Mouse (Mus musculus): ENCODE measurements around the gene Rubcn. TPM values are rescaled to one million over a fixed set of nuclear protein-coding genes. Genes with fewer than 3 reads are reported as not detected.
"Not testable (repeated sequence)": the region's sequence is repeated elsewhere in the genome, so short reads cannot be mapped to it uniquely, and the experiment has no call there.

The Rubcn gene
- total RNA-seq (2021) = 10 to 100 TPM; 24.1 to 35.3 TPM
- long read RNA-seq, experiment 1, full-length matches to known transcripts = 3 of 14 reads
- long read RNA-seq, experiment 1, partial matches to known transcripts = 5 of 14 reads
- long read RNA-seq, experiment 1, other reads (novel, unspliced or antisense) = 6 of 14 reads
- long read RNA-seq, experiment 2, full-length matches to known transcripts = 4 of 14 reads
- long read RNA-seq, experiment 2, partial matches to known transcripts = 1 of 14 reads
- long read RNA-seq, experiment 2, other reads (novel, unspliced or antisense) = 9 of 14 reads

DNA sequence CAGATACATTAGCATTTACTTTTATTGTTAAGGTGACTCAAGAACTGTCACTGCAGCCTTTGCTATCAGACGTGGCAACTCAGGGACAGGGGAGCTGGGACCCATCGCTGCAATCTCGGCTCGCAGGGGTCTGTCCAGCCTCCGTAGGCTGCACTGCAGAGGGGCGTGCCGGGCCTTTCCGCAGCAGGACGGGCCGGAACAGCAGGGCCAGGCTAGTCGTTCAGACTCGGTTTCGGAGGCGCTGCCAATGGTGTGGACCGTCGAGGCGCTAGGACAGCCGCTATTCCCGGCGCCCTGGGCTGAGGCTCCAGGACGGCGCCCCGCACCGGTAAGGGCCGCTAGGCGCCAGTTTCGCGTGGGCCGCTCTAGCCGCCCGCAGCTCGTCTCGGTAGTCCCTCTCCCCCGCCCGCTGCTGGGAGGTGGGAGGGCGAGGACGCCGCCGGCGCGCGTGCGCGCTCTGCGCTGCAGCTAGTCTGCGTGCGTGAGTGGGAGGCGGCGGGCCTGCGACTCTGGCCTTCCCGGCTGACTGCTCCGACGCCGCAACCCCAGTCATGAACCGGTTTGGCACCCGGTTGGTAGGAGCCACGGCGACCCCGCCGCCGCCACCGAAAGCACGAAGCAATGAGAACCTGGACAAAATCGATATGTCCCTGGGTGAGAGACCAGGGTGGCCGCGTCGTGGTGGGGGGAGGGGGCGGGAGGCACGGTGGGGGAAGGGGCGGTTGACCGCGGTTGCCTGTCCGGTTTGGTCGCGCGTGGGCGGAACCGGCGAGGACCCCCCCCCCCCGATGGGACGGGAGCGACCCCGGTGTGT lies at the start of gene Rubcn, which contains the start of gene Fyttd1:
Gene Rubcn, minus strand, starts transcription at position 424 of the 814 bp plus-strand sequence.
Gene Fyttd1, plus strand, starts transcription at position 158 of the 814 bp plus-strand sequence.
- peak; percentile 98 for DNase-seq

DNA sequence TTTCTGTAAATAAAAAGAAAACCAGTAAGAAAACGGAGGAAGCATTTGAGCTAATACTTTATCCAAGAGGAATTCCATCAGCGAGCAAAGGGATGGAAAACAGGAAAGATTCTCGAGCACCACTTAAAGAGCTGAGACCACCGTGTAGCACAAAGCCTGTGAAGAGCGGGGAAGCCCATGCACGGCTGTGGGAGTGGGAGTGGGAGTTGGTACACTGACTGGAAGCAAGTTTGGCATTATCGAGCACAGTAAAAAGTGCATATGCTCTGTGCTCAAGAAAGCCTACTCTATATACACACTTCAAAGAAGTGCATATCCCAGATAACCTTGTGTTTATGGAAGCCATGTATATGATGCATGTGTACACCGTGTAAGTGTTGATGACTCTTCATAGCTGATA lies 49.5 kb upstream of the Rubcn start:
- no peak for DNase-seq

DNA sequence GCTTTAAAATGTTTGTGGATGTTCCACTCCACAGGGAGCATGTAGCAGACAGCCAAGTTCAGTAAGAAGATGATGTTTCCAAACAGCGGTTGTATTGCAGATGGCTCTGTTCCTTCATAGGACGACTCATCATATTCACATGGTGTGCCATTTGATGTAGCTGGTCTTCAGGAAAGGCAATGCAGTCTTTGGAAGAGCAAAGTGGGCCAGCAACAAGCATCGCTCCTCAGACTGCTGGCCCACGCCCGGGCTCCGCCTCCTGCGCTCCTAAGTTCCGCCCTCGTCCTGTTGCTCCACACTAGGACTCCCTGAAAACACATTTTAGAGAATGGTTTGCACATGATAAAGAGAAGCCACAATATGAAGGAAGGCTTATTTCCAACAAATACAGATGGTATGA lies 49.1 kb upstream of the Rubcn start:
- DNase-seq = not testable (repeated sequence)

DNA sequence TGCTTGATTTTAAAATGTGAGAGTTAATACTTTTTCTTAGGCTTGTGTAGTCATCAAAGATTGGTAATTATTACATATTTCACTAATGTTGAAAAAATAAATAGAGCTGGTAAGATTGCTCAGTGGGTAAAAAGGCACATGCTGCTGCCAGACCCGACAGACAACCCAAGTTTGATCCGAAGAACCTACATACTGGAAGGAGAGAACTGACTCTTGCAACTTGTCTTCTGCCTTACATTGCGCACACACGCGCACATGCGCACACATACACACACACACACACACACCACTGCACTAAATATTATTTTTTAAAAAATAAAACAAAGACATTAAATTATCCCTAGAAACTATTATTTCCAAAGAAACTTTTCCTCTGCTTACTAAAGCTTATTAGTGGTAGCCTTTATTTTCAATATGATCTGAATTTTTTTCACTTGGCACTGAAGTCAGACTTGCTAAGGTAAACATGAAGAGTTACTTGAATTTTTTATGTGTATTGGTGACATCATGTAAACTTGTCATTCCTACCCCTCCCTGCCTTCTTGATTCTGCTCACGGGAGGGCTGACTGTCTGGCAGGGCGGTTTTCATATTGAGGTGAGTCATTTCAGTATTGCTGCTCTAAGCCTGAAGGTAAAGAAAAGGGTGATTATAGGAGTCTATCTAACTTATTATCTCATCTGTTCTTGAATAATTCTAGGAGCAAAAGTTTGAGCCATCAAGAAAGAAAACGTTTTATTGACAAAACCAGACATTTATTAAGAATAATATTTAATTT lies 37.9 kb upstream of the Rubcn start:
- DNase-seq = no peak

DNA sequence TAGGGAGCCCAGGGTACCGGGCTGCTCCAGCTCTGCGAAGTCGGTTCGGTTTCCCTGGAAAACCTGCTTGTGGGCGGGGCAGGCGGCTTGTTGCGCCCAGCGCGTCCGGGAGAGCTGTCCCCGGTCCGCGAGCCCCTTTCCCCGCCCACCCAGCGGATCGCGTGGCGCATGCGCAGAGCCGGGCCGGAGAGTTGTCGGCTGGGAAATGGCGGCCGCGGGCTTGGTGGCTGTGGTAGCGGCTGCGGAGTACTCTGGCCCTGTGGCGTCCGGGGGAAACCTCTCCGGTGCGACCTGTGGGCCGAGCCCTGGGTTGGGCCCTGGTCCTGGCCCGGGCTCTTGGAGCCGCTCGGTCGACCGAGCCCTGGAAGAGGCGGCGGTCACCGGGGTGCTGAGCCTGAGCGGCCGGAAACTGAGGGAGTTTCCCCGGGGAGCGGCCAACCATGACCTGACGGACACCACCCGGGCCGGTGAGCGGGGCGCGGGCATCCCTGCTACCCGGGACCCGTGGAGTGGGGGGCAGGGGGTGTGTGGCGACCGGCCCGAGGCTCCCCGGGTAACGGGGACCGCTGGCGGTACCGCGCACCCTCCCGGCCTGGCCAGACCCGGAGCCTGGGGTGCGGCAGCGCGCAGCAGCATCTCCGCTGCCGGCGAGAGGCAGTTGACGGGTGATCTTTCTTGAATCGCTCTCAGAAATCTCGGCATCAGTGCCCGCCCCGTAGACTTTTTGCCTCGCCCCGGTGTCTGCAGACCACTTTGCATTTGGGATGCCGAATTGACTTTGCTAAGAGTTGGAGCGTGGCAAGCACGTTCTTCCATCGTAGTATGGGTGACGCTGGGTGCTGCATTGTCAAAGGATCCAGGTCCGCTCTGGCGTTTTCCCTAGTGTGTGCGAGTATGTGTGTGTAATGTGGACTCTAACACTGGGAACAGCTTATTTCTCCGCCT lies 36.6 kb upstream of the Rubcn start, which contains the start of gene Lrch3:
Gene Lrch3, plus strand, starts transcription at position 164 of the 945 bp plus-strand sequence.
- DNase-seq = peak; percentile 99

DNA sequence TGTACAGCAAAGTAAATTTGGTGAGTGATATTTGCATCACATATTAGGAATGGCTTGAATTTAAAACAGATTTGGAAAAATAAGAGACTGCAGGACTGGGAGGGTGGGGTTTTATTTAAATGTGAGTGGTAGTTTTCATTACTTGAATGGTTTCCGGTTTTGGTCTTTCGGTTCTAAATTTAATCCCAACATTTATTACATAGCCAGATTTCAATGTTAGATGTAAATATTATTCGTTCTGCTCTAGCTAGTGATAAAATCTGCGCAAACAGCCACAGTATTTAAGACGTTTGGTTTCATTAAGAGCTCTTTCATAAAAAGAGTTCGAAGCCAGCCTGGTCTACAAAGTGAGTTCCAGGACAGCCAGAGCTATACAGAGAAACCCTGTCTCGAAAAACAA lies 35.6 kb upstream of the Rubcn start:
- no peak for DNase-seq

DNA sequence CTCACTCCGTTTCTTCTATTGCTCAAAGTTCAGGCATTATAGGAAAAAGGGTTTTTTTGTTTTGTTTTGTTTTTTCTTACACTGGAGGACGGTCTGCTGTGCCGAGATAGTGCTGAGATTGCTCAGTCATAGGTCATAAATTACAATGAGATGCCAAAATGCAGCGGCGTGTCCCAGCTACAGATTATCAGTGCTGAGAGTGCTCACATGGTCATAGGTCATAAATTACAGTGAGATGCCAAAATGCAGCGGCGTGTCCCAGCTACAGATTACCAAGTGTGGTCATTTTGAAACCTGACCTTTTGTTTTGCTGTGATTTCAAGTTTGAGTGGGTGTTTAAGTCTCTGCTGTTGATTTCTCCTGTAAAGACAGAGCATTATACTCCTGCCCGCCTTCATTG lies 29.2 kb upstream of the Rubcn start:
- DNase-seq = peak; percentile 57

DNA sequence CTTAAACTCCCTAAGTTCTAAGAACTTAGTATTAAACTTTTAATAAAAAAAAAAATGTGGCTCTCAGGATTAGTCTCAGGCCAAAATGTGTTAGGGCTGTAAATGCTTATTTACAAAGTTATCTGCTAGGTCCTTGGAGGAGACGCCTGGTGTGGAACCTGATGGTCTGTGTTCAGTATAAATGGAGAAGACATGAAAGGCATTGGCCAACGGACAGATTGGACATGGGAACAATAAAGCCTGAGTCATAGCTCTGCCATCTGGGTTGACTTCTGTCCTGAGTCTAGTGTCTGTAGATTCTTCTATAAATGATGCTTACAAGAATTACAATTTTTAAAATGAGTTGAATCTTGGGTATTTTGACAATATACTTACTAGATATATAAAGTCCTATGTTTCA lies 28.6 kb upstream of the Rubcn start:
- no peak for DNase-seq

DNA sequence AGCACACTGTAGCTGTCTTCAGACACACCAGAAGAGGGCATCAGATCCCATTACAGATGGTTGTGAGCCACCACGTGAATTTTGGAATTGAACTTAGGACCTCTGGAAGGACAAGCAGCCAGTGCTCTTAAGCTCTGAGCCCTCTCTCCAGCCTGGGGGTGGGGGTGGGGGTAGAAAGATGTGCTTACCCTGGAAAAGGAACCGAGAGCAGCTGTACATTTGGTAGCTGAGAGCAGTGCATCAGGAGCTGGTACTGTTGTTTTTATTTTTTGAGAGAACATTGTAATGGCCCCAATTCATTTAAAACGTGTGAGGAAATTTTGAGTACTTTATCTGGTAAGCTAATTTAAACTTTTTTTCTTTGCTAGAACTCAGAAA lies 24.5 kb upstream of the Rubcn start:
- no peak for DNase-seq

DNA sequence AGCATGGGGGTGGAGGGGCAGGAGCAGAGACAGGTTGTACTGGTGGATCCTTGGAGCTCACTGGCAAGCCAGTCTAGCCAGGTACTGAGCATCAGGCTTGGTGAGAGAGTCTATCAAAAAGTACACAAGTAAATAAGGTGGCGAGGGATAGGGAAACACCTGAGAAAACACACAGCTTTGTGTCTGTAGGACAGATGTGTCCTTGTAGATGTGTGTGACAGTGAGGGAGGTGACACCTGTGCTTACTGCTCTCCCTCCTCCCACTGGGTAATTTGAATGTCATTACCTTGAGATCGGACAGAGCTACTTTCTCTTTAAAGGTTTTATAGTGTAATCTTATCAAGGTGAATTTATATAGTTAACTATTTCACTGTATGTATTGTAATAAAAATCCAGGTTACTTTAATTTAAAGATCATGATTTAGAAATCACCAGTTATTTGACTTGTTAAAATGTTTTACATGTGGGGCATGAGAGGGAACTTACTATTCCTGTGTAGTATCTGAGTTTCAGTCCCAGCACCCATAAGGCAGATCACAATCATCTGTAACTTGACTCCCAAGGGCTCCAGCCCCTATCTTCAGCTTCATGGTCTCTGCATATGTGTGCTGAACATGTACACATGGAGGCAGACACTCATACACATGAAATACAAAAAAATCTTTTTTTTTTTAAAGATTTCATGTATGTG lies 23.9 kb upstream of the Rubcn start:
- DNase-seq = no peak

DNA sequence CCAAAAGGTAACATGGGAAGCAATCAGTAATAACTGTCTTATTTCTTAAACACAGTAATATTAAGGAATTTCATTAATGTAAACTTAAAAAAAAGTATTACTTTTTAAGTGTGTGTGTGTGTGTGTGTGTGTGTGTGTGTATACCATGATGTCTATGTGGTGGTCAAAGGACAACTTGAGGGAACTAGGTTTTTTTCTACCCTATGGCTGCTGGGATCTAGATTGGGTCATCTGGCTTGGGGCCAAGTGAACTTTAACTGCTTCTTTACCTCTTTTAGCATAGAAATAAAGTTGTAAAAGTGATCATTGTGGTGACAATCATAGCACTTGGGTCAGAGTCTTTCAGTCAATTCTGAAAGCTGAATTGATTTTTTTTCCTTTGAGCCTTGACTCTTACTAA lies 18.6 kb upstream of the Rubcn start:
- DNase-seq = no peak

DNA sequence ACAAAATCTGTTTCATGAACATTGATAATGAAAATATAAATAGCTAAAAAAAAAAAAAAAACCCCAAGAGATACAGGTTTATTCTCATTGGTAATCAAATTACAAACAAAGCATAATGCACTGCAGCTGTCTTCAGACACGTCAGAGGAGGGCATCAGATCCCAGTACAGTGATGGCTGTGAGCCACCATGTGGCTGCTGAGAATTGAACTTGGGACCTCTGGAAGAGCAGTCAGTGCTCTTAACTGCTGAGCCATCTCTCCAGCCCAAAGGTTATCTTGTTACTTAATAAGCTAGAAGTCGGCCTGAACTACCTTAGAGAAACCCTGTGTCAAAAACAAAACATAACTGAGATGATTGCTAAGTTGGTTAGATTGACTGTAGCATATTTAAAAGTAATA lies 12.3 kb upstream of the Rubcn start:
- DNase-seq = no peak

DNA sequence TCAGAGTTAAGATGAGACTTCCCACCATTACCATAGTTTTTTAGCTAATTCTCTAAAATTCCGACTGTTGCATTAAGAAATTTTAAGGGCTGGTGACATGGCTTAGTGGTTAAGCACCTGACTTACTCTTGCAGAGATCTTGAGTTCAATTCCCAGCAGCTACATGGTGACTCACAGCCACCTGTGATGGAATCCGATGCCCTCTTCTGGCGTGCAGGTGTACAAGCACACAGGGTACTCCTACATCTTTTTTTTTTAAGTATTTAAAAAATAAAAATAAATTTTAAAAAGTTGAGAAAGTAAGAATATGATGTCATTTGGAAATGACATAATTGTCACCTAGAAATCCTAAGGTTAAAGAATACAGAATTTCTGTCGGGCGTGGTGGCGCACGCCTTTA lies 10.4 kb upstream of the Rubcn start:
- DNase-seq = no peak

DNA sequence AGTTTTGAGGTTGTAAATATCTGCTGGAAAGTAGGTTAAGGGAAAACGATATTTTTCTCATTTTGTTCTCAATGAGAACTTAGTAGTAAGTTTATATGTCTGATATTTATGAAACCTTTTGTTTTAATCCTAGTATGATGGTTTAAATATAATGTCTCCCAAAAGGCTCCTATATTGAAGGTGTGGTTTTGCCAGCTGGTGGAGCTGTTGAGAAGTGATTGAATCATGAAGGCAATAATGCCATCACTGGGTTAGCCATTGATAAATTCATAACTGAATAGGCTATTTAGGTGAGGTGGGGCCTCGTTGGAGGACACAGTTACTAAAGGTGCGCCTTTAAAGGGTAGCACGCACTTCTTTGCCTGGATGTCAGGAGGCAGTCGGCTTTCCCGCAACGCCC lies 4.0 kb upstream of the Rubcn start:
- DNase-seq = no peak

DNA sequence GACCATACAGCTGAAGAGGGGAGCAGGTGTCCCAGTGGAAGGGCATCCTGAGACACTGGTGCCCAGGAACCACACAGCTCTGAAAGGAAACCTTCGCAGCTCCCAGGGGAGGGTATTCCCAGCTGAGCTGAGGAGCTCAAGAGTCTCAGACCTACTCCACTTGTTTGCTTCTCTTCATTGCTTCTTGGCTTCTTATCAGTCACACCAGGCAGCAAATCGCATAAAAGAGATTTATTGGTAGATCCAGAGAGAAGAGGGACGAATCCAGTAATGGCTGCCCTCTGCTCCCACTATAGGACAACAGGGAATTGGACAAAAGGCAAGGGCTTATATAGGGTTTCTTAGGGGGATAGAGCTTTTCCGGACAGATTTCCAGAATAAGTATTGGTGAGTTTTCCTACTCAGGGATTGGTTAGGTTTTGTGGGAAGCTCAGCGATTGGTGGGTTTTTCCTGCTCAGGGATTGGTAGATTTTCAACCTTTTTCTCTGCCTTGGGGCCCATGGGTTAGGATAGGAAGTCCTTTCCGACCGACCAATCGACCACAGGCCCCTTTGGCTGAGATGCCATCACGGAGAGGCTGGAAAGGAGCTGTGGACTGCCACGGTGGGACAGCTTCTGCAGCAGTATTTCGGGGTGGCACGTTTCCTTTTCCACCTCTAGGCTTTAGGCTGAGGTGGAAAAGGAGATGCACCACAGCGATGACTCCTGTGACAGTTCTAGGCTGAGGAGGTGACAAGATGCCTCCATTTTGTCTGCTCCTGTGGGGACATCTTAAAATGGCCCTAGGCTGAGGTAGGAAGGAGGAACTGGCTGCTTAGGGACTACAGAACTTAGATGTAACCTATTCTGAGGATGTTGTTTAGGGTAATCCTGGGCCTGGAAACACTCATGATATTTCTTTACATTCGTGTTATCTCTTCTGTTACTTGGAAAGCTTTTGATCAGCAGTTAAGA lies 1.7 kb upstream of the Rubcn start:
- DNase-seq = peak; percentile 30

DNA sequence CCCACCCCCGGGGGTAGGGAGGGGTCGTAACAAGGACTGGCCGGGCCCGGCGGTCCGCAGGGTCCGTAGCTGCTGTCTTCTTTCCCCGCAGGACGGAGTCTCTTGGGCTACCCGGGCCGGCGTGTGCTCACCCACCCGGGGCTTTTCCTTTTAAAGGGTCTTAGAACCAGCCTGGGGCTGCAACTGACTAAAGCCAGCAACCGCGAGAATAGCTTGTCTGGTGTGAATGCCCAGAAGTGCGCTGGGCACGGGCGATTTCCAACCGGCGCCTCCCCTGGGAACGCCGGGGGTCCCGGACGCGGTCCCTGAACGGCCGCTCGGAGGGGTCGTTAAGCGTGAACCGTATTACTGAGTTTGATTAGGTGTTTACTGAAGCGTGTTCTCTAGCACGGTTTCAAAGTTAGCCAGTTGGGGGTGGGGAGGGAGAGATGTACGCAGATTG lies 612 bp upstream of the Rubcn start:
- peak; percentile 57 for DNase-seq

DNA sequence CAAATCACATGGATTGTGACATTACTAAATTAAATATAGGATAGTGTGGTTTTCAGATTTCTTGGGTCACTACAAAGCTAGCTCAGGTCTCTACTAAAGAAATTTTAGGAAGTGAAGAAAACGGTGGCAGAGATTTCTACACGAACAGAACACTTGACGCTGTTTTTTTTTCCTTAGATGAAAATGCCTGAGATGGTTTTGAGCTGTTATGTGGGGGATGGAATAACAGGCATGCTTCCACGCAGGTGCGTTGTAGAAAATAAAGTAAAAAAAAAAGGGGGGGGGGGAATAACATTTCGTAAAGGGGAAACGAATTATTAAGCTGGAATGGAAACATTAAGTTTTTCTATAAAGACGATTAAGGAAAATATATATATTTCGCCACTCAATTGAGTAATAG lies 735 bp downstream of the Rubcn start:
- no peak for DNase-seq

DNA sequence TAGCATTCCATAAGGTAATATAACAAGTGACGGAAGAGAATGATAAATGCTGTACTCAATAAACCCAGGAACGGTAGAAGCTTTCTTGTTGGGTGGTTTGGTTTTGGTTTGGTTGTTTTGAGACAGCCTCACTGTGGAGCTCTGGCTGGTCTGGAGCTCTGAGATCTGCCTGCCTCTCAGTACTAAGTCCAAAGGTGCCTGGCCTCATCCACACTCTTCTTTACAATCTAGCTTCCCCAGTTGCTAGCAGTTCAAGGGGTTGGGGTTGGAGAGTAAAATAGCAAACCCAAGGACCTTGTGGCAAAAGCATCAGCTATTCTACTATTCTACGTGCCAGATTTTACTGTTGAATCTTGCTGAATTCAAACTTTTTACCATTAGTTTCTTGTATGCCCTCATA lies 1.7 kb downstream of the Rubcn start:
- no peak for DNase-seq

DNA sequence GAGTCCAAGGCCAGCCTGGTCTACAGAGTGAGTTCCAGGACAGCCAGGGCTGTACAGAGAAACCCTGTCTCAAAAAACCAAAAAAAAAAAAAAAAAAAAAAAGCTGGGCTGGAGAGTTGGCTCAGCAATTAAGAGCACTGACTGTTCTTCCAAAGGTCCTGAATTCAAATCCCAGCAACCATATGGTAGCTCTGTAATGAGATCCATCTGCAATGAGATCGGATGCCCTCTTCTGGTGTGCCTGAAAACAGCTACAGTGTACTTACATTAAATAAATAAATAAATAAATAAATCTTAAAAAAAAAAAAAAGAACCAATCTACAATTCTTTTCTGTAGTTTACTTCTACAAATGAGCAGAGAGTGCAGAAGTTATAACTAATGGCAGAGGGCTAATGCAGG lies 2.3 kb downstream of the Rubcn start:
- DNase-seq = not testable (repeated sequence)

DNA sequence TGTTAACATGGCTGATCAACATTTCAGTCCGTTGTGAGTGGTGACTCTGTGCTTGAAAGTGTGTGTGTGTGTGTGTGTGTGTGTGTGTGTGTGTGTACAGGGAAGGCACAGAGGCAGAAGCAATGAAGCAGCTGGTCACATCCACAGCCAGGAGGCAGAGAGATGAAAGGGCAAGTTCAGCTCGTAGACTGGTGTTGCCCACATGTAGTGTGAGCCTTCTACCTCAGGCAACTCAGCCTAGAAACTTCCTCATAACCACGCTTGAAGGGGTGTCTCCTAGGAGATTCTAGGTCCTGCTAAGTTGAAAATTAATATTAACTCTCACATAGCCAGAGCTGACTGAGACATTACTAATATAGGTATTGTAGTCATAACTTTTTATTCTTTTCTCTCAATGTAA lies 4.2 kb downstream of the Rubcn start:
- DNase-seq = no peak
